Mouse (Mus musculus) spleen, postnatal 4 days (tissue): ENCODE results near the gene Cacna1c.

Experiments
- DNase-seq, 2 experiments: peaks; one replicate each; pipeline ENCODE4 v3.0.0; 2022; ENCODE audit warnings: low spot score in 2 of 2

The Cacna1c gene

GRCm38 (mm10) chr6:118677306-118677705 lies 518.9 kb downstream of the Cacna1c start:
- no peak for DNase-seq

- no peak for DNase-seq
Measured at GRCm38 (mm10) chr6:118674781-118675180, 521.4 kb downstream of the Cacna1c start.

- no peak for DNase-seq
Measured at GRCm38 (mm10) chr6:118673974-118674695, 522.1 kb downstream of the Cacna1c start.

GRCm38 (mm10) chr6:118653331-118653730 lies 542.9 kb downstream of the Cacna1c start:
- DNase-seq, result no peak

- DNase-seq, result no peak
Measured at GRCm38 (mm10) chr6:118649121-118649783, 547.0 kb downstream of the Cacna1c start.

GRCm38 (mm10) chr6:118646265-118647061 lies 549.8 kb downstream of the Cacna1c start:
- DNase-seq, result peak; percentile 35 to 82

GRCm38 (mm10) chr6:118644866-118645265 lies 551.4 kb downstream of the Cacna1c start:
- DNase-seq, result no peak

GRCm38 (mm10) chr6:118643541-118643940 lies 552.7 kb downstream of the Cacna1c start:
- no peak for DNase-seq

GRCm38 (mm10) chr6:118641671-118642325 lies 554.4 kb downstream of the Cacna1c start:
- DNase-seq, result no peak

GRCm38 (mm10) chr6:118639816-118640215 lies 556.4 kb downstream of the Cacna1c start:
- no peak for DNase-seq

- DNase-seq, result no peak
Measured at GRCm38 (mm10) chr6:118638911-118639310, 557.3 kb downstream of the Cacna1c start.

GRCm38 (mm10) chr6:118632491-118632890 lies 563.7 kb downstream of the Cacna1c start:
- DNase-seq, result no peak

- DNase-seq, result no peak
Measured at GRCm38 (mm10) chr6:118630006-118630405, 566.2 kb downstream of the Cacna1c start.

- DNase-seq, result no peak
Measured at GRCm38 (mm10) chr6:118626246-118626645, 570.0 kb downstream of the Cacna1c start.

- DNase-seq, result no peak
Measured at GRCm38 (mm10) chr6:118623609-118624008, 572.6 kb downstream of the Cacna1c start.

GRCm38 (mm10) chr6:118621866-118622265 lies 574.4 kb downstream of the Cacna1c start:
- no peak for DNase-seq

GRCm38 (mm10) chr6:118621406-118621805 lies 574.8 kb downstream of the Cacna1c start:
- no peak for DNase-seq

- DNase-seq, result no peak
Measured at GRCm38 (mm10) chr6:118608906-118609305, 587.3 kb downstream of the Cacna1c start.

- no peak for DNase-seq
Measured at GRCm38 (mm10) chr6:118605974-118606373, 590.2 kb downstream of the Cacna1c start.

- DNase-seq, result no peak
Measured at GRCm38 (mm10) chr6:118603825-118604224, 592.4 kb downstream of the Cacna1c start.

GRCm38 (mm10) chr6:118595681-118596055 lies 600.5 kb downstream of the Cacna1c start:
- DNase-seq, result no peak
